Mouse (Mus musculus) myocyte (in vitro differentiated cells): Measurements from ENCODE around the gene Dnajc30. TPM values are rescaled to one million over a fixed set of nuclear protein-coding genes. Genes with fewer than 3 reads are reported as not detected.

ENCODE experiments used
- H3K27me3 ChIP-seq: one replicate; pipeline ENCODE4 v1.6.1; 2011; ENCODE audit not compliant: control insufficient read depth, insufficient read depth, insufficient read length
- H3K36me3 ChIP-seq: one replicate; pipeline ENCODE4 v1.6.1; 2011; ENCODE audit not compliant: control insufficient read depth, insufficient read depth
- H3K4me2 ChIP-seq: one replicate; pipeline ENCODE4 v1.6.1; 2011; ENCODE audit warnings: low read depth, control low read depth
- H3K4me3 ChIP-seq: one replicate; pipeline ENCODE4 v1.5.1; 2011; ENCODE audit warnings: mild to moderate bottlenecking, control low read depth, moderate library complexity
- H3K79me2 ChIP-seq: one replicate; pipeline ENCODE4 v1.6.1; 2011; ENCODE audit not compliant: control insufficient read depth, insufficient read depth
- H3ac ChIP-seq: one replicate; pipeline ENCODE4 v1.6.1; 2011; ENCODE audit not compliant: control insufficient read depth, insufficient read length
- CEBPB ChIP-seq: IDR thresholded peaks from 2 replicates; pipeline ENCODE4 v1.6.1; 2011; ENCODE audit warnings: mild to moderate bottlenecking, moderate library complexity; ENCODE audit not compliant: poor library complexity, insufficient read depth, severe bottlenecking
- E2F4 ChIP-seq: IDR thresholded peaks from one replicate; pipeline ENCODE4 v1.6.1; 2011; ENCODE audit warnings: mild to moderate bottlenecking, control low read depth, moderate library complexity; ENCODE audit not compliant: insufficient read depth
- MAX ChIP-seq: IDR thresholded peaks from one replicate; pipeline ENCODE4 v1.6.1; 2011; ENCODE audit warnings: low read depth, mild to moderate bottlenecking, control low read depth
- MYOD1 ChIP-seq, 3 experiments: IDR thresholded peaks; one replicate each; pipeline ENCODE4 v1.6.1; 2011; ENCODE audit warnings: control low read depth in 2 of 3, low read depth in 2 of 3, mild to moderate bottlenecking in 2 of 3, moderate library complexity in 1 of 3; ENCODE audit not compliant: insufficient read length in 2 of 3, control insufficient read depth in 1 of 3
- MYOG ChIP-seq, 3 experiments: IDR thresholded peaks; one replicate each; pipeline ENCODE4 v1.6.1; 2011; ENCODE audit warnings: control low read depth in 2 of 3, low read depth in 2 of 3, mild to moderate bottlenecking in 2 of 3; ENCODE audit not compliant: insufficient read length in 2 of 3, control insufficient read depth in 1 of 3, insufficient read depth in 1 of 3
- POLR2A ChIP-seq: IDR thresholded peaks from one replicate; pipeline ENCODE4 v1.6.1; 2011; ENCODE audit warnings: low read depth, mild to moderate bottlenecking, control low read depth, moderate library complexity; ENCODE audit not compliant: insufficient read length
- POLR2AphosphoS2 ChIP-seq: IDR thresholded peaks from one replicate; pipeline ENCODE4 v1.6.1; 2011; ENCODE audit warnings: low read depth, control low read depth; ENCODE audit not compliant: insufficient read length
- REST ChIP-seq: IDR thresholded peaks from one replicate; pipeline ENCODE4 v1.6.1; 2011; ENCODE audit warnings: mild to moderate bottlenecking, control low read depth, moderate library complexity; ENCODE audit not compliant: insufficient read depth, insufficient read length
- SRF ChIP-seq: IDR thresholded peaks from one replicate; pipeline ENCODE4 v1.6.1; 2011; ENCODE audit warnings: low read depth; ENCODE audit not compliant: control insufficient read depth, insufficient read length
- TCF12 ChIP-seq: IDR thresholded peaks from one replicate; pipeline ENCODE4 v1.6.1; 2011; ENCODE audit warnings: mild to moderate bottlenecking, control low read depth; ENCODE audit not compliant: poor library complexity, insufficient read depth, severe bottlenecking
- TCF3 ChIP-seq: IDR thresholded peaks from one replicate; pipeline ENCODE4 v1.6.1; 2011; ENCODE audit warnings: low read depth, control low read depth; ENCODE audit not compliant: insufficient read length
- USF1 ChIP-seq: IDR thresholded peaks from one replicate; pipeline ENCODE4 v1.6.1; 2011; ENCODE audit warnings: low read depth, mild to moderate bottlenecking, control low read depth, moderate library complexity
- polyA plus RNA-seq: library from polyadenylated mRNA; unstranded; fragments of >200 nt; fragmentation: generic; extraction: Trizol; gene quantifications from one replicate; pipeline ENCODE4 v1.2.1, GENCODE M21; 2012; ENCODE audit warnings: missing spikeins

Gene Dnajc30
- polyA plus RNA-seq, 1 experiment, result 31.6 TPM

DNA sequence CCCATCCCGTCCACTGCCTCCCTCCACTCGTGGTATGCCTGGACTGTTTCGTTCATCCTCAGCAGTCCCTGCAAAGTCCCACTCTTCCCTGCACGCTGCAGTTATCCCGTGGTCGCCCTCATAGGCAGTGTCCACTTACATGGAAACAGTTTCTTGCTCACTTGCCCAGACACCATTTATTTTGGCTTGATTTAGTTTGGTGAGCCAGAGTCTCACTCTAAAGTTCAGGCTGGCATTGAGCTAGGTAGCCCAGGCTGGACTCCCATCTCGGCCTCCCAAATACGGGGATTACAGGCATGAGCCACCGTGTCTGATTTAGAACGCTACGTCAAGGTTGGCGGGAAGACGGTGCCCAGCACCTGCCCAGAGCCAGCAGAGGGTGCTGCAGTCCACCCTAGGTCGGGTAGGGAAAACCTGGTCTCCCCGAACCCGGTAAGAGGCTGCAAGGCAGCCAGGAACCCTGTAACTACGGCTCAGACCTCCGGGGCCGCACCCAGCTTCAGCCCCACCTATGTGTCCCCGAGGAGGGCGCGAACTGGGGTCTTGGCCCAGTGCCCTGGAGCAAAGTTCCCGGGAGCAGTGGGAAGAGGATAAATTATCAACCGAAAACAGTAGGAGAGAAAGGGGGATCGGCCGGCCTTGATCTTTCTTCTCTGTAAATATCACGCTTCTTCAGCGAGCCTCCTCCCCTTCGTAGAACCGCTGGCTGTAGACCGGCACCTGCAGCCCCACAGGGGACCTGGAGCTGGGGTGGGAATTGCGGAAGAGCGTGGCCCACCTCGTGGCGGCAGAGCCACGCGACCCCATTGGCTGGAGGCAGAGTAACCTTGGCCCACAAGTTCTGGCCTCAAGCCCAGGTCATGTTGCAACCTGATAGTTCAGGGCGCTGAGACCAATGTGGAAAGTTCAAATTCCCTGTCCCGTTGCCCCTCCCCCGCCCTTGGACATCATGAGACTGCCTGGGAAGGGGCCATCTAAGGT lies 43.8 kb downstream of the Dnajc30 start:
- TF ChIP-seq USF1 (no peak), POLR2AphosphoS2 (no peak), MAX (no peak), MYOD1 (IDR thresholded peaks at IDR 0.05; ENCODE audit: control insufficient read depth in 1 of 3, insufficient read length in 2 of 3, low read depth in 2 of 3) (peak in 1 of 3 experiments; percentile 4)
- no peak overlapping the region for H3ac ChIP-seq
- peak overlapping the region; percentile 13 for H3K4me2 ChIP-seq
- no peak overlapping the region for H3K4me3 ChIP-seq
- no peaks in the 10 kb centered on the region for H3K36me3 ChIP-seq
- H3K79me2 ChIP-seq, result no peaks in the 10 kb centered on the region
- peaks cover 50% of the 10 kb centered on the region for H3K27me3 ChIP-seq

DNA sequence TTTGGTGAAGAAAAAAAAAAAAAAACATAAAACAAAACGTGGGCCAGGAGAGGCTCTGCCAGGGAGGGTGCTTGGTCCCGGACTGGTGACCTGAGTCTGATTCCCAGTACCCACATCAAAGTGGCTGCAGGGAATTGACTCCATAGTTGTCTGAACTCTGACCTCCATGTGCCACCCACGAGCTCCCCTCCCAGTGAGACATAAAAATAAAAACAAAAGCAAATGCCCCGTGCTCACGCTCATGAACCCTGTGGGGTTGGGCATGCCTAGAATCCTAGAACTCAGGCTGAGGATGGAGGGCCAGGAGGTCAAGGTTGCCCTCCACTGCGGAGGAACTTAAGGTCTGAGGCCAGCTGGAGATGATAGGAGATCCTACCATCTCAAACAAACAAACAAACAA lies 45.0 kb downstream of the Dnajc30 start:
- H3K4me3 ChIP-seq, result no peak overlapping the region

DNA sequence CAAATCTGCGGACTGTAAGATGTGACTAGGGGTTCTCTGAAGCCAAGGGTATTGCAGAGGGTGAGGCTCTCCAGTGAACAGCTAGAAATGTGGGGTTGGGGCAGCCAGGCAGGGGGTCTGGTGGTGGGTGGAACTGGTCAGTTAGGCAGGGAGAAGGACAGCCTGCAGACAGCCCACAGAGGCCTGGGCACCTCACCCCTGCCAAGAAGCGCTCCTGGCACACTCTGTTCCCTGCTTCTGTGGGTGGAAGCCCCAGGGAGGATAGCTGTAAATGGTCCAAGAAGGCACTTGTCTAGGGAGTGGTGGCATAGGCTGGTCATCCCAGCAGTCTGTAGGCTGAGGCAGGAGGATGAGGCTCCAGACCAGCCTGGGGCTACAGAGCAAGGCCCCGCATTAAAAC lies 45.4 kb downstream of the Dnajc30 start:
- Histone ChIP-seq H3K27me3 (peaks cover 50% of the 10 kb centered on the region), H3K4me3 (no peak overlapping the region), H3ac (no peak overlapping the region), H3K36me3 (no peaks in the 10 kb centered on the region), H3K79me2 (no peaks in the 10 kb centered on the region), H3K4me2 (no peak overlapping the region)
- TF ChIP-seq POLR2AphosphoS2 (no peak), MYOD1 (IDR thresholded peaks at IDR 0.05; ENCODE audit: control insufficient read depth in 1 of 3, insufficient read length in 2 of 3, low read depth in 2 of 3) (no peak), REST (no peak), POLR2A (no peak), CEBPB (no peak), USF1 (no peak), TCF12 (no peak), MAX (no peak), E2F4 (no peak), TCF3 (no peak), SRF (no peak), MYOG (IDR thresholded peaks at IDR 0.05; ENCODE audit: control insufficient read depth in 1 of 3, insufficient read depth in 1 of 3, insufficient read length in 2 of 3, low read depth in 2 of 3) (no peak)

More for the DNA sequence above, 45.0 kb downstream of the Dnajc30 start:
- H3ac ChIP-seq, result no peak overlapping the region
- TF ChIP-seq MAX (no peak), TCF12 (no peak), E2F4 (no peak), MYOD1 (IDR thresholded peaks at IDR 0.05; ENCODE audit: control insufficient read depth in 1 of 3, insufficient read length in 2 of 3, low read depth in 2 of 3) (no peak), MYOG (IDR thresholded peaks at IDR 0.05; ENCODE audit: control insufficient read depth in 1 of 3, insufficient read depth in 1 of 3, insufficient read length in 2 of 3, low read depth in 2 of 3) (no peak), USF1 (no peak), SRF (no peak), REST (no peak), TCF3 (no peak), CEBPB (no peak), POLR2AphosphoS2 (no peak), POLR2A (no peak)
- no peaks in the 10 kb centered on the region for H3K36me3 ChIP-seq
- H3K79me2 ChIP-seq, result no peaks in the 10 kb centered on the region
- peaks cover 50% of the 10 kb centered on the region for H3K27me3 ChIP-seq
- H3K4me2 ChIP-seq, result no peak overlapping the region

DNA sequence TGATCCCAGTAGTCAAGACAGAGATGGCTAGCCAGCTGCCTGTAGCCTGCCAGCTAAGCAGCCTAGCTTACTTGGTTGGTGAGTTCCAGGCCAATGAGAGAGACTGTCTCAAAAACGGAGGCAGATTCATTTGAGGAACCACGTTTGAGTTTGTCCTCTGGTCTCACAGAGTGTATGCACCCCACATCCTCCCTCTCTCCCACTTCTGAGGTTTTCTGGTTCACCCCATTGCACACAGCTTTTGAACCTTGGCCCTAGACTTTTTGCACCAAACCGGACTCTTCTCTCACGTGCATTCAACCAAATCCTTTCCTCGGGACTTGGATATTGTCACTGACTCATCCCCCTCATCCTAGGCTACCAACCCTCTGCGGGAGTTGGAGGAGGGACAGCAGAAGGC lies 46.0 kb downstream of the Dnajc30 start:
- TF ChIP-seq MYOD1 (IDR thresholded peaks at IDR 0.05; ENCODE audit: control insufficient read depth in 1 of 3, insufficient read length in 2 of 3, low read depth in 2 of 3) (no peak), USF1 (no peak), E2F4 (no peak), POLR2AphosphoS2 (no peak), CEBPB (no peak), MAX (no peak), TCF3 (no peak)
- no peak overlapping the region for H3ac ChIP-seq
- no peak overlapping the region for H3K4me2 ChIP-seq
- H3K27me3 ChIP-seq, result peaks cover 50% of the 10 kb centered on the region
- no peaks in the 10 kb centered on the region for H3K36me3 ChIP-seq
- H3K79me2 ChIP-seq, result no peaks in the 10 kb centered on the region
- H3K4me3 ChIP-seq, result no peak overlapping the region

DNA sequence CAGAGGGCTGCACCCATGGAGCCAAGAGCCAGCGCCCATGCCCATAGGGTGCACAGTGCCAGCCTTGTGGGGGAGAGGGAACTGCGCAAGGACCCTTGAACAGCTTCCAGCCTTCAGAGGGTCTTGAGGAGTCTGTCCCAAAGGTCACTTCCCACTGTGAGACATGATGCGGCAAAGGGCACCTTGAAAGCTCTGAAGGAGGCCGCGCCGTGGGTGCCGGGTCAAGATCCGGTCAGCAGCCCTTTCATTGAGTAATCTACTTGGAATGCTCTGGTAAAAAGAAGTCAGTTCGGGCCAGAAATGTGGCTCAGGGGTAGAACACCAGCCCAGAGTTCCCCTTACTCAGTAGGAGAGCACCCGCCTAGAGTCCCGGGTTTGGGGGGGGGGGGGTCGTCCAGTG lies 49.8 kb downstream of the Dnajc30 start:
- H3ac ChIP-seq, result no peak overlapping the region
- no peak overlapping the region for H3K4me3 ChIP-seq
- no peaks in the 10 kb centered on the region for H3K36me3 ChIP-seq
- no peak overlapping the region for H3K4me2 ChIP-seq
- TF ChIP-seq USF1 (no peak), MYOD1 (IDR thresholded peaks at IDR 0.05; ENCODE audit: control insufficient read depth in 1 of 3, insufficient read length in 2 of 3, low read depth in 2 of 3) (no peak), REST (no peak), CEBPB (no peak), MYOG (IDR thresholded peaks at IDR 0.05; ENCODE audit: control insufficient read depth in 1 of 3, insufficient read depth in 1 of 3, insufficient read length in 2 of 3, low read depth in 2 of 3) (no peak), TCF3 (no peak), E2F4 (no peak), POLR2AphosphoS2 (no peak), SRF (no peak), MAX (no peak), TCF12 (no peak)
- H3K79me2 ChIP-seq, result no peaks in the 10 kb centered on the region
- H3K27me3 ChIP-seq, result peaks cover 25% of the 10 kb centered on the region
